16 mouse cellular contexts compared by ENCODE assay signal in genomic region chr9:56973960-56974524, GRCm38 (mm10).
"Had no signal": no experiment of that assay in that cellular context is flagged by ENCODE, and none has a peak within 500 bp of the region (broad histone marks: within the 10 kb centered on the region; RNA-seq: fewer than 3 reads in every experiment).

No protein-coding gene starts in this region.

- H3K27ac ChIP-seq: liver, embryonic 14.5 days; midbrain, embryonic 10.5 days; midbrain, embryonic 12.5 days; neural tube, embryonic 12.5 days had no signal

- H3K27me3 ChIP-seq: midbrain, embryonic 12.5 days; neural tube, embryonic 12.5 days had no signal

- H3K4me3 ChIP-seq: megakaryocyte, embryonic 14.5 days; midbrain, embryonic 10.5 days; midbrain, embryonic 12.5 days; neural tube, embryonic 12.5 days had no signal

- H3K9ac ChIP-seq: liver, embryonic 14.5 days; lung, embryonic 14.5 days; midbrain, embryonic 12.5 days; neural tube, embryonic 12.5 days had no signal

- H3K9me3 ChIP-seq: megakaryocyte, embryonic 14.5 days; midbrain, embryonic 10.5 days; midbrain, embryonic 12.5 days; neural tube, embryonic 12.5 days had no signal

- DNase-seq: lung, adult 18-20 months; lung, embryonic 14.5 days; lung, postnatal 10 days; lung, postnatal 4 days; midbrain, embryonic 14.5 days; right cerebral cortex, postnatal 25 days; right cerebral cortex, postnatal 4 days; spleen, adult 18-20 months; thymus, adult 18-20 months; thymus, postnatal 14 days; thymus, postnatal 4 days had no signal

- H3K4me2 ChIP-seq: lung, embryonic 14.5 days; midbrain, embryonic 12.5 days; neural tube, embryonic 12.5 days had no signal

- H3K4me1 ChIP-seq: midbrain, embryonic 10.5 days; midbrain, embryonic 12.5 days; neural tube, embryonic 12.5 days had no signal
